Mouse (Mus musculus): Measurements from ENCODE around the gene Tph1. TPM values are rescaled to one million over a fixed set of nuclear protein-coding genes. Genes with fewer than 3 reads are reported as not detected.

The Tph1 gene
- polyA plus RNA-seq, 1 experiment, result 0.19 TPM

DNA sequence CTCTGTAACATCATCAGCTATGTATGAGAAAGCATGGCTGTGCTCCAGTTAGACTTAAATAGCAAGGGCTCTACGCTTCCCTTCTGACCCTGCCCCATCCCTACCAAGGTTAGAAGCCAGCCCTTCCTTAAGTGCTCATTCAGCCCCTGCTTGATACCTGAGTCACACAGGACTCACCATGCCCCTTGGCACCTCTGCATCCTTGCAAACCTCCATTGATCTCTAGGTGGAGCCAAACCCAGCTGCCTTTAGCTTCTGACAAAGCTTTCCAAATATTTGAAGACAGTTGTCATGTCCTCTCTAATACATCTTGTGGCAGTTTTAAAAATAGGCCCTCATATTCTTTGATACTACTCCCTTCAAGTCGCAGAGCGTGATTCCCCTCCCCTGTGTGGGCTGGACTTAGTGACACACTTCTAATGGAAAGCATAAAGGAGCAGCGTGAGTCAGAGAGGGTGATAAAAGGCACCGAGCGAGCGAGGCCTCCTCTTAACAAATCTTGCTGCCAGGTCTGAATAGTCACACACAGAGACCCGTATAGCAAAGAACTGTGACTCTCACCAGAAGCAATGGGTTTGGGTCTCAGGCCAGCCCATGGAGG, 43.9 kb downstream of the Tph1 start:
- Histone ChIP-seq H3K27ac (ENCODE audit: insufficient read depth, low read length) (no peak overlapping the region), H3K4me3 (ENCODE audit: insufficient read depth, low read length) (no peak overlapping the region), H3K4me1 (ENCODE audit: control insufficient read depth, insufficient read depth, low read length) (peaks cover 6% of the 10 kb centered on the region)
- TF ChIP-seq POLR2A (IDR thresholded peaks at IDR 0.05; ENCODE audit: extremely low read depth, insufficient read depth, low read length) (no peak), CTCF (IDR thresholded peaks at IDR 0.05; ENCODE audit: extremely low read depth, insufficient read depth, low read length) (no peak)

DNA sequence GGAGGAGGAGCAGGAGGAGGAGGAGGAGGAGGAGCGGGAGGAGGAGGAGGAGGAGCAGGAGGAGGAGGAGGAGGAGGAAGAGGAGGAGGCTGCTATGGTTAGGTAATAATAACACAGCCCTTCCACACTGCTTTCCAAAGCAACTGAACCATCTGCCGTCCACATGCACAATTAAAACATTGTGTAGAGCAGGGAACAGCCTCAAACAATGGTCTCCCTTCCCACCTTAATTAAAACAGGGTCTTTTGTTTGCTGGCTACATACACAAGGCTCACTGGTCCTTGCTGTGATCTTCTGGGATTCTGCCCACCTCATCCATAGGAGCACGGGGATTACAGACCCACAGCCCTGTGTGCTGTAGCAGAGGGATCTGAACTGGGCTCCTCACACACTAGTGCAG, 48.4 kb downstream of the Tph1 start:
- TF ChIP-seq CTCF (IDR thresholded peaks at IDR 0.05; ENCODE audit: extremely low read depth, insufficient read depth, low read length) (no peak), POLR2A (IDR thresholded peaks at IDR 0.05; ENCODE audit: extremely low read depth, insufficient read depth, low read length) (no peak)
- Histone ChIP-seq H3K27ac (ENCODE audit: insufficient read depth, low read length) (no peak overlapping the region), H3K4me3 (ENCODE audit: insufficient read depth, low read length) (no peak overlapping the region), H3K4me1 (ENCODE audit: control insufficient read depth, insufficient read depth, low read length) (peaks cover 6% of the 10 kb centered on the region)

DNA sequence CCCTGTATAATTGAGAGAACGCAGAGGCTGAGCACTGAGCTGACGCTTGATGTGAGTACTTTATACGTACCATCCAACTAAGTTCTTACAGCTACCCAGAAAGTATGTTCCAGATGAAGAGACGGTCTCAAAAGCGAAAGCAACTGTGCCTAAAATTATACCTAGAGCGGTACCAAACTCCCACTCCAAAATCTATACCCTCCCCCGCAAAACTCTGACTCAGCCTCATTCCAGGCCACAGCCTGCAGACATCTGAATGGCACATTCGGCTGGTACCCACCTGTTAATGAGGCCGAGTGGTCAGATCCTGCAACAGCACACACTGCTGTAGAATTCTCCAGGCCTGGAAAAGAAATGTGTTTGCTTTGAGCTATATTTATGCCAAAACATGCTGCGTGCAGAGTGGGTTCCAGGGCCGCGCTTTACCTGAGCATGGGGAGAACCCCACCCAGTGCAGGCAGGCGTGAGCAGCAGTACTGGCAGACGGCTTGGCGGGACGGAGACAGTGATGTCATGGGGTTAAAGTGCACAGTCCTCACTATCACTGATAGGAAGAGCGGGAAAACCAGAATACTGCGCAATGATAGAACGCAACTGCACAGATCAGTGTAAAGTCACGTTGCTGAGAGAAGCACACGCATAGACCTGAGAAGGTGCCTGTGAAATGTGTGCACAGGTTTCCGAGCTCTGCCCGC, 53.8 kb downstream of the Tph1 start:
- TF ChIP-seq CTCF (IDR thresholded peaks at IDR 0.05; ENCODE audit: extremely low read depth, insufficient read depth, low read length), result no peak
- Histone ChIP-seq H3K27ac (ENCODE audit: insufficient read depth, low read length) (peak overlapping the region; percentile 53; the same call in 1 of the 2 replicates), H3K4me3 (ENCODE audit: insufficient read depth, low read length) (no peak overlapping the region), H3K4me1 (ENCODE audit: control insufficient read depth, insufficient read depth, low read length) (peaks cover 12% of the 10 kb centered on the region)

DNA sequence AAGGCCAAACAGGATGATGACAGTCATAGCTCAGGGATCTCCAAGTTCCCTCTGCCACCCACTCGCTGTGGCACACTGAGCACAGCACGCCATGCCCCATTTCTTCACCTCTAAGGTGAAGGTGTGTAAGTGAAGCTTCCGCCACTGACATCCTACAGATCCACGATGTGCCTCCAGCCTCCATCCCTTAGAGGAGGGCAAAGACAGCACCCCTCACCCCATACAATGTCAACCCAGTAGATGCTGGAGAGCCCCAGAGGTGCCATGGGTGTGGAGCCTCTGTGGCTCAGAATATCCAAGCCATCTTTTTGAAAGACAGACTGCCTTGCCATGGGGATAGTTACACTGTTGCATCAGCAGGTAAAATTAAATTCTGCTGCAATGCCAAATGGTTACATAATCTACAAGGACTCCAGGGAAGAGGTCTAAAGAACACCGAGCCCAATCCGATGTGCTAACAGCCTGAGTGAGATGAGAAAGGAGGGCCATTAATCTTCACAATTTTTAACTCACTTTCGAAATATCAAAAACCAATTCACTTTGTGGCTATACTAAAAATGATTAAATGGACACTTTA, 55.8 kb downstream of the Tph1 start:
- Histone ChIP-seq H3K4me1 (ENCODE audit: control insufficient read depth, insufficient read depth, low read length) (peaks cover 12% of the 10 kb centered on the region), H3K4me3 (ENCODE audit: insufficient read depth, low read length) (no peak overlapping the region), H3K27ac (ENCODE audit: insufficient read depth, low read length) (no peak overlapping the region)
- TF ChIP-seq CTCF (IDR thresholded peaks at IDR 0.05; ENCODE audit: extremely low read depth, insufficient read depth, low read length), result no peak
- no peak for TF ChIP-seq POLR2A (IDR thresholded peaks at IDR 0.05; ENCODE audit: extremely low read depth, insufficient read depth, low read length)

DNA sequence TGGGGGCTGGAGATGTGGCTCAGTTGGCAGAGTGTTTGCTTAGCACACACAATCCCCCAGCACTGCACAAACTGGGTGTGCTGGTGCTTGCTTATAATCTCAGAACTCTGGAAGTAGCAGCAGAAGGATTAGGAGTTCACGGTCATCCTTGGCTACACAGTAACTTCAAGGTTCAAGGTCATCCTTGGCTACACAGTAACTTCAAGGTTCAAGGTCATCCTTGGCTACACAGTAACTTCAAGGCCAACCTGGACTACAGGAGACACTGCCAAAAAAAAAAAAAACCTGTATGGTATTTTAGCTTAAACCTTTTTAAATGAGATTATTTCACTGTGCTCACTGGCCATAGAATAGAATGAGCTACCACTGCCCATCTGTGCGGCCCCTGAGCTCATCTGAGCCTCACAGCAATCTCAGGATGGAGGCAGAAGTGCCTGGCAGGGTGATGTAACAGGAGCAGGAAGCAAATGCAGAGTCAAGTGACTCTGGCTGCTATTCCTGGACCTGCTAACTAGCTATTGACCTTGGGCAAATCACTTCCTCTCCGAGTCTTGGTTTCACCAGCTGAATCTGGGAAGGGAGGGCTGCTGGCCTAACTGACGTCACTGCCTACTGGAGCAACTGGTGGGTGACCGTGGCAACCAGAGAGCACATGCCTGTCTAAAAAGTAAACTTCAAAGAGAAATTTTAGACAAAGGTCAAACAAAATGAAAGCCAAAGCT, 56.9 kb downstream of the Tph1 start:
- H3K4me1 ChIP-seq (ENCODE audit: control insufficient read depth, insufficient read depth, low read length), result peaks cover 12% of the 10 kb centered on the region
- H3K27ac ChIP-seq (ENCODE audit: insufficient read depth, low read length), result no peak overlapping the region
- no peak overlapping the region for H3K4me3 ChIP-seq (ENCODE audit: insufficient read depth, low read length)
- no peak for TF ChIP-seq CTCF (IDR thresholded peaks at IDR 0.05; ENCODE audit: extremely low read depth, insufficient read depth, low read length)
- TF ChIP-seq POLR2A (IDR thresholded peaks at IDR 0.05; ENCODE audit: extremely low read depth, insufficient read depth, low read length), result no peak

DNA sequence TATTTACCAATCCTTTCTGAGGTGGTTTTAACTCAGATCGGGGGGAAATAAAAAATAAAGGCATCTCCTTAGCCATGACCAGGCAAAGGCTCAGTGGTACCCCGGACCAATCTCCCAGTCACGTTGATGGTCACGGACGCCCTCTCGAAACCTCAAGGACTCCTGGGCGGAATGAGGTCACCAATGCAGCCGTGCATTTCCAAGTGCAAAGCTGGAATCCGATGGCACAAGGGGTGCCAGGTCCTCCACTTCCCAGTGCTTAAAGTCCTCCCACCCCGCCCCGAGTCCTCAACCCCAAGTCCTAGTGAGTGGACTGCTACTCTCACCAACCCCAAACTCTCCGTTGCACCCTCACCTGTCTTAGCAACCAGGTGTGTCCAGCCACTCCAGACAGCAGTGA, 58.1 kb downstream of the Tph1 start:
- no peak overlapping the region for H3K4me3 ChIP-seq (ENCODE audit: insufficient read depth, low read length)
- H3K27ac ChIP-seq (ENCODE audit: insufficient read depth, low read length), result no peak overlapping the region
- H3K4me1 ChIP-seq (ENCODE audit: control insufficient read depth, insufficient read depth, low read length), result peaks cover 12% of the 10 kb centered on the region
- TF ChIP-seq POLR2A (IDR thresholded peaks at IDR 0.05; ENCODE audit: extremely low read depth, insufficient read depth, low read length) (no peak), CTCF (IDR thresholded peaks at IDR 0.05; ENCODE audit: extremely low read depth, insufficient read depth, low read length) (no peak)

DNA sequence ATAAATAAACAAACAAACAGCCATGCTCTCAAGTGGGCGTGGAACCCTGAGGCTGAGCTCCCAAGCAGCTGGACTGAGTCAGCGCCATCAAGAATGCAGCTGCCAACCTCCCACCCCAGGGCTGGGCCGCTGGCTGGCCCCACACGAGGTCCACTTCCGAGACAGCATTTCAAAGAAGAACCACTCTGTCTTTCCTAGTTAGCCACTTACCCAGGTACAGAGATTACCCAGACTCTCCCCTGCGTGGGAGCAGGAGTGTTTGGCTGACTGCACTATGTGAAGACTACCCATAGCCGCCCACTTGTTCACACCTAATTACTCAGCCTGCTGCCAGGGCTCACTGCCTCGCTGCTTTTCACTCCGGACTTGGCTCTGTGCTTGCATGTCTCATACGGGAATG, 59.2 kb downstream of the Tph1 start:
- H3K4me3 ChIP-seq (ENCODE audit: insufficient read depth, low read length), result no peak overlapping the region
- H3K27ac ChIP-seq (ENCODE audit: insufficient read depth, low read length), result no peak overlapping the region
- TF ChIP-seq POLR2A (IDR thresholded peaks at IDR 0.05; ENCODE audit: extremely low read depth, insufficient read depth, low read length), result no peak
- no peak for TF ChIP-seq CTCF (IDR thresholded peaks at IDR 0.05; ENCODE audit: extremely low read depth, insufficient read depth, low read length)
- peaks cover 9% of the 10 kb centered on the region for H3K4me1 ChIP-seq (ENCODE audit: control insufficient read depth, insufficient read depth, low read length)

DNA sequence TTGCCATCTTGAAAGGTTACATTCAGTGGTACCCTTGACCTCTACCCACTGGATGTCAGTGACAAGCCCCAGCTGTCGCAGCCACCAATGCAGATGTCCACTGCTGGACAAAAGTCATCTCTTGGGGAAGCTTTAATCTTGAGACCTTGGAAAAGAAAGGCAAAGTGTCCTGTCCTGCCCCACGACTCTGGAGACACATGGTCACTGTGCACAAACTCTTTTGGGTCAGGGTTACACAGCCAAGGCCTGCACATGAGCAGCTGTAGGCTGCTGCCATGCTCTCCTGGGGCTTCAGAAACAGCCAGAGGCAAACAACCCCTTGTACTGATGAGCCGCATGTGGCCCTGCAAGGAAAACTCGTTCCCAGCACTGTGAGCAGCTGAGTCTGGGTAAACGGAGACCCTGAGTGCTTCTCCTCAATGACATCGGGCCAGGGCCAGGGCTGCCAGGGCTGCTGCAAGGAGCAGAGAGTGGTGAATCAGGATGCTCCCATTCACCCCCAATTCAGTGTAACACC, 59.9 kb downstream of the Tph1 start:
- H3K27ac ChIP-seq (ENCODE audit: insufficient read depth, low read length), result no peak overlapping the region
- TF ChIP-seq POLR2A (IDR thresholded peaks at IDR 0.05; ENCODE audit: extremely low read depth, insufficient read depth, low read length) (no peak), CTCF (IDR thresholded peaks at IDR 0.05; ENCODE audit: extremely low read depth, insufficient read depth, low read length) (no peak)

DNA sequence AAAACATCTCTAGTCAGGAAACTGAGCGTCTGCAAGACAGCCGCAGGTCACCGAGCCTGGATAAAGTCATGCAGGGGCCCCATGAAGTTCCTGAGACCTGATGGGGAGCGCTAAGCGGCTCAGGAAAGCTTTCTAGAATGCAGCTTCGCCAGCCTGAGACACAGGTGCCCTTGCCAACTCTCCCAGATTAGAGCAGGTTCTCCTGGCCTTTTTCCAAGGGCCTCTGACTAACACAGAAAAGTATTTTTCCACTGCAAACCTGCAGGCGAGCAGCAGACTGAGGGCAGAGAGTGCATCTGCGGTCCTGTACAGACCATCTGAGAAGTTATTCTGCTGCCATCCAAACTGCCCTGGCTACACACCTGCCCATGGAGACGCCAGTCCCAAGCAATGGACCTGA, 60.4 kb downstream of the Tph1 start:
- Histone ChIP-seq H3K27ac (ENCODE audit: insufficient read depth, low read length) (no peak overlapping the region), H3K4me1 (ENCODE audit: control insufficient read depth, insufficient read depth, low read length) (peaks cover 5% of the 10 kb centered on the region; the same call in 1 of the 2 replicates), H3K4me3 (ENCODE audit: insufficient read depth, low read length) (no peak overlapping the region)
- TF ChIP-seq CTCF (IDR thresholded peaks at IDR 0.05; ENCODE audit: extremely low read depth, insufficient read depth, low read length), result no peak
- TF ChIP-seq POLR2A (IDR thresholded peaks at IDR 0.05; ENCODE audit: extremely low read depth, insufficient read depth, low read length), result no peak

More for the DNA sequence above, 59.9 kb downstream of the Tph1 start:
- Histone ChIP-seq H3K4me1 (ENCODE audit: control insufficient read depth, insufficient read depth, low read length) (peaks cover 6% of the 10 kb centered on the region), H3K4me3 (ENCODE audit: insufficient read depth, low read length) (no peak overlapping the region)
